Mouse (Mus musculus) intestine, embryonic 14.5 days (tissue): ENCODE data around the gene Tenm4. TPM values are rescaled to one million over a fixed set of nuclear protein-coding genes. Genes with fewer than 3 reads are reported as not detected.

Experiments
- ATAC-seq: fragments of 200-750 bp; cut with Nextera tagmentation; replicated peaks from 2 replicates; pipeline ENCODE4 v1.8.0; 2017; ENCODE audit warnings: low read depth, moderate number of reproducible peaks, moderate TSS enrichment, moderate library complexity; ENCODE audit not compliant: low FRiP score, low TSS enrichment
- DNase-seq: peaks from one replicate; pipeline ENCODE4 v3.0.0-alpha.2; 2018; ENCODE audit warnings: low spot score
- H3K27ac ChIP-seq: fragments of 300-500 bp; sonication (generic); 2 replicates; pipeline ENCODE4 v1.5.1; 2014; ENCODE audit warnings: low read depth, mild to moderate bottlenecking, control low read depth
- H3K27me3 ChIP-seq: fragments of 300-500 bp; sonication (generic); replicated peaks from 2 replicates; pipeline ENCODE4 v1.6.1; 2014; ENCODE audit warnings: low read length, control low read depth; ENCODE audit not compliant: control insufficient read depth, insufficient read depth
- H3K36me3 ChIP-seq: fragments of 300-500 bp; sonication (generic); 2 replicates; pipeline ENCODE4 v1.6.1; 2014; ENCODE audit warnings: low read length, control low read depth; ENCODE audit not compliant: control insufficient read depth, insufficient read depth
- H3K4me1 ChIP-seq: fragments of 300-500 bp; sonication (generic); replicated peaks from 2 replicates; pipeline ENCODE4 v1.6.1; 2014; ENCODE audit warnings: low read length, control low read depth, mixed read lengths; ENCODE audit not compliant: control insufficient read depth, insufficient read depth
- H3K4me2 ChIP-seq: fragments of 300-500 bp; sonication (generic); 2 replicates; pipeline ENCODE4 v1.6.1; 2014; ENCODE audit warnings: low read length
- H3K4me3 ChIP-seq: fragments of 300-500 bp; sonication (generic); 2 replicates; pipeline ENCODE4 v1.5.1; 2014; ENCODE audit warnings: low read depth, low read length, control low read depth, mixed read lengths
- H3K9ac ChIP-seq: fragments of 300-500 bp; sonication (generic); 2 replicates; pipeline ENCODE4 v1.6.1; 2014; ENCODE audit warnings: mild to moderate bottlenecking, low read length
- H3K9me3 ChIP-seq: fragments of 300-500 bp; sonication (generic); 2 replicates; pipeline ENCODE4 v1.6.1; 2016; ENCODE audit warnings: low read length, control low read depth; ENCODE audit not compliant: control insufficient read depth
- WGBS: fragments of 180-500 bp; shearing (Covaris S2); extraction: QIAGEN DNeasy Blood & Tissue Kit; methylation state at CpG from one replicate; pipeline ENCODE4 v1.1.7; 2014; 5-methylcytosine and 5-hydroxymethylcytosine counted together
- polyA plus RNA-seq: library from polyadenylated mRNA; unstranded; fragments of >200 nt; fragmentation: Nextera tagmentation; extraction: Ambion mirVana; gene quantifications from 2 replicates; pipeline ENCODE4 v1.2.1, GENCODE M21; 2014

Tenm4 gene
- polyA plus RNA-seq, 1 experiment from 2014 or later: 36.5 TPM

DNA sequence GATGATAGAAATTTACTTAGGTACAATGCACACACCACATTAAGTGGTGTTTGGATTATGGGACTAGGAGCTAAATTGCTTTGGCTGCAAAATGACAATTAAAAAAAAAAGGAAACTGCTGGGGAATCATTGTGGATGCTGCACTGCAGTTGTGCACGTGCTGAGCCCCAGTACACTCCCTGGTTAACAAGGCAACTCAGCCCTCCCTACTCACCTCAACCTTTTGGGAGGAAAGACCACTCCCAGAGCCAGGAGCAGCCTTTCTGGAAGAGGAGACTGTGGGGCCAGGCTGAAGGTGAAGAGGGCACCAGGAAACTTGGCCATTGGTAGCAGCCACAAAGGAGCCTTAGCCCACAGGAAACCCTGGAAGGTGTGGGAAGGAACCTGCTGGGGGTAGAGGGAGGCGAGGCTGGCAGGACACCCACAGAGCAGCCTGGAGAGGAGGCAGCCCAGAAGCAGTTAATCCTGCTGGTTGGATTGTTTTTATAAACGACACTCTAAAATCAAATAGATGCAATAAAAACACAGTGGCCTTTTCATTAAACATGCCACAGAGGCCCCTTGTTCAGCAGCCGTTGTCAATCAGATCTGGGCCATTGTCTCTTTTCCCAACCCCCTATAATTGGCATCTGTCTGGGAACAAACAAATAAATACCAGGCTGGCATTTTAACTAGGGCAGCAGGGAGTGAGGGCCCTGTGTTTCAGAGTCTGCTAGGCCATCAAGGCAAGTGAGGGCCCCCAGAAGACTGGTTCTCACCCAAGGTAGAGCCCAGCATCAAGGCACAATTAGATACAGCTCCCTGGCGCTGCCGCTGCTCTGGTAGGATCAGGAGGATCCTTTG lies 212.9 kb downstream of the Tenm4 start:
- H3K9ac ChIP-seq: no peak overlapping the region
- ATAC-seq (no peak), DNase-seq (no peak)
- no peaks in the 10 kb centered on the region for H3K4me1 ChIP-seq
- H3K27me3 ChIP-seq: no peaks in the 10 kb centered on the region
- H3K4me3 ChIP-seq: no peak overlapping the region
- H3K9me3 ChIP-seq: no peaks in the 10 kb centered on the region
- 29% methylated on average over 6 of the region's 6 CpGs for WGBS
- no peaks in the 10 kb centered on the region for H3K36me3 ChIP-seq
- H3K4me2 ChIP-seq: no peak overlapping the region
- H3K27ac ChIP-seq: no peak overlapping the region

- Histone ChIP-seq H3K4me3 (no peak overlapping the region), H3K27me3 (no peaks in the 10 kb centered on the region), H3K9ac (no peak overlapping the region), H3K4me1 (no peaks in the 10 kb centered on the region), H3K36me3 (no peaks in the 10 kb centered on the region), H3K4me2 (no peak overlapping the region), H3K9me3 (no peaks in the 10 kb centered on the region), H3K27ac (no peak overlapping the region)
- no peak for DNase-seq
- 91% methylated on average over 11 of the region's 11 CpGs for WGBS
- no peak for ATAC-seq
Observed at GRCm38 (mm10) chr7:96384726-96385500, 213.9 kb downstream of the Tenm4 start.

DNA sequence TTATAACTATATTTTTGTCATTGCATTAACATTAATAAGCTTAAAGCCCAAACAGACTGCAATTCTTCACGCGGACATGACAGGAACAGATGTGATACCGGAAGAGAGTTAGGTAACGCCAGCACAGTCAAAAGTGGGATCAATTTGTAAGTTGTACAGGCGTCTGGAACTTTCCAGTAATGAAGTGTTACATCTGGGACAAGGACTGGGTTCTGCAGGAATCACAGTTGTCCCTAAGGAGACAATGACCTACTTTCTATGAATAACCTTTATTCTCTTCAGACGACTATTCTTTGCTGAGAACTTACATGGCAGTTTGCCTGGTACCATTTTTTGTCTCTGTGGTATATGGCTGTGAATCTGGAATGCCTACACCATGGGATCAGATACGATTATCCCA lies 214.8 kb downstream of the Tenm4 start:
- no peak for ATAC-seq
- Histone ChIP-seq H3K4me1 (no peaks in the 10 kb centered on the region), H3K27me3 (no peaks in the 10 kb centered on the region), H3K27ac (no peak overlapping the region), H3K9ac (no peak overlapping the region), H3K4me2 (no peak overlapping the region), H3K9me3 (no peaks in the 10 kb centered on the region), H3K4me3 (no peak overlapping the region), H3K36me3 (no peaks in the 10 kb centered on the region)
- DNase-seq: no peak
- 79% methylated on average over 7 of the region's 7 CpGs for WGBS

GRCm38 (mm10) chr7:96390034-96390670 lies 219.1 kb downstream of the Tenm4 start:
- H3K36me3 ChIP-seq: no peaks in the 10 kb centered on the region
- H3K27ac ChIP-seq: no peak overlapping the region
- no peaks in the 10 kb centered on the region for H3K4me1 ChIP-seq
- WGBS: 61% methylated on average over 6 of the region's 6 CpGs
- H3K9me3 ChIP-seq: no peaks in the 10 kb centered on the region
- ATAC-seq: no peak
- H3K4me2 ChIP-seq: no peak overlapping the region
- H3K27me3 ChIP-seq: no peaks in the 10 kb centered on the region
- DNase-seq: peak; percentile 41
- no peak overlapping the region for H3K4me3 ChIP-seq
- H3K9ac ChIP-seq: no peak overlapping the region

- Histone ChIP-seq H3K4me2 (no peak overlapping the region), H3K4me3 (no peak overlapping the region), H3K27me3 (no peaks in the 10 kb centered on the region), H3K9ac (no peak overlapping the region), H3K4me1 (no peaks in the 10 kb centered on the region), H3K36me3 (no peaks in the 10 kb centered on the region), H3K27ac (no peak overlapping the region), H3K9me3 (no peaks in the 10 kb centered on the region)
- 90% methylated on average over 4 of the region's 4 CpGs for WGBS
- DNase-seq: no peak
- no peak for ATAC-seq
Observed at GRCm38 (mm10) chr7:96390894-96391293, 219.8 kb downstream of the Tenm4 start.

DNA sequence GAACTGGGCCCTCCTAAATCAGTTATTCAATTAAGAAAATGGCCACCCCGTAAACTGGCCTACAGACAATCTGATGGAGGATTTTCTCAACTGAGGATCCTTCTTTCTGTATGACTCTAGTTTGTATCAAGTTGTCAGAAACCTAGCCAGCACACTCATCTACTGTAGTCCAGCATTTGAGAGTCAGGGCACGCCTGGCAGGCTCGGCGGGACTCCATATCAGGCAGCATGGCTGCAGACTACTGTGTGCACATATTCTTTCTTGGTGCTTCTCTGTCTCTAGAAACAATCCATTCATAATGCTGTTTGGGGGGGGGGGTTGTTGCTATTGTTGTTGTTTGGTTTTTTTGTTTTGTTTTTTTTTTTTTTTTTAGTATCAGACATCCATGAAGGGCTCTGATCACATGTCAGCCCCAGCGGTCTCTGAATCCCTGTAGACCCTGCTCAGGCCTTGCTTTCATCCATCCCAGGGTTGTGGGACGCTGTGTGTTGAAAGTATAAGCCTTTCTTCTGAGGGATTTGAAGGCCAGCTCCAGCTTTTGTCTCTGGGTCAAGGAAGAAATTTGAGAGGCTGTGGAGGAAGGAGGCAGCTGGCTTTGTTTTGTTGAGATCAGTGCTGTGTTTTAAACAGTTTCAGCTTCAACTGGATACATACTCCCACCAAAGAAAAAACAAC lies 220.9 kb downstream of the Tenm4 start:
- ATAC-seq (no peak), DNase-seq (no peak)
- Histone ChIP-seq H3K4me1 (no peaks in the 10 kb centered on the region), H3K36me3 (no peaks in the 10 kb centered on the region), H3K4me3 (no peak overlapping the region), H3K27ac (no peak overlapping the region), H3K27me3 (no peaks in the 10 kb centered on the region), H3K4me2 (no peak overlapping the region), H3K9ac (no peak overlapping the region), H3K9me3 (no peaks in the 10 kb centered on the region)
- WGBS: 83% methylated on average over 6 of the region's 6 CpGs

DNA sequence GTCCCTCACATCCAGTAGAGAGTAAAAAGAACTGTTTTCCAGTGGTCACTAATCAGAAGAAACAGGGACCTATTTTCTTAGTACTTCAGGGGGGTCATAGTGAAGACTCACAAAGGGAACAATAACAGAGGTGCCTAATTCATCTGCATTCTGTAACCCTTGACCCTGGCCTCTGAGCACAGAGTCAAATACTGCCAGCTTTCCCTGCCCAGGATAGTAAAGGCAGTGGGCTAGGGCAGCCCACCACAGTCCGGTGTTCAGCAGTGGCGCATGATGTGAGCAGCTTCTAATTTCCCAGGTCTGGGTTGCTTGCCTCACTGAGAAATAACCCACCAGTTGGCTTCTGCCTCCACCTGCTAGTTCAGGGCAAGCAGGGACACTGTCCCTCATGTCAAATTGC lies 221.6 kb downstream of the Tenm4 start:
- ATAC-seq: no peak
- 93% methylated on average over 2 of the region's 2 CpGs for WGBS
- H3K9me3 ChIP-seq: no peaks in the 10 kb centered on the region
- no peaks in the 10 kb centered on the region for H3K36me3 ChIP-seq
- H3K27me3 ChIP-seq: no peaks in the 10 kb centered on the region
- H3K9ac ChIP-seq: no peak overlapping the region
- no peaks in the 10 kb centered on the region for H3K4me1 ChIP-seq
- no peak overlapping the region for H3K27ac ChIP-seq
- DNase-seq: peak; percentile 24
- no peak overlapping the region for H3K4me3 ChIP-seq
- no peak overlapping the region for H3K4me2 ChIP-seq

- Histone ChIP-seq H3K4me3 (no peak overlapping the region), H3K4me2 (no peak overlapping the region), H3K27me3 (no peaks in the 10 kb centered on the region), H3K36me3 (no peaks in the 10 kb centered on the region), H3K4me1 (no peaks in the 10 kb centered on the region), H3K9me3 (no peaks in the 10 kb centered on the region), H3K9ac (no peak overlapping the region), H3K27ac (no peak overlapping the region)
- ATAC-seq (no peak), DNase-seq (no peak)
- 80% methylated on average over 1 of the region's 1 CpGs for WGBS
Observed at GRCm38 (mm10) chr7:96397940-96398339, 226.9 kb downstream of the Tenm4 start.
